Mouse (Mus musculus) frontal cortex, adult (tissue): ENCODE measurements around the gene BC004004.
"Not testable (repeated sequence)": the region's sequence is repeated elsewhere in the genome, so short reads cannot be mapped to it uniquely, and the experiment has no call there.

Experiments used
- ATAC-seq: cut with Nextera tagmentation; 2 replicates; pipeline ENCODE4 v1.9.2; 2017; ENCODE audit warnings: mild to moderate bottlenecking, moderate library complexity, mixed read lengths; ENCODE audit not compliant: low TSS enrichment

The BC004004 gene

DNA sequence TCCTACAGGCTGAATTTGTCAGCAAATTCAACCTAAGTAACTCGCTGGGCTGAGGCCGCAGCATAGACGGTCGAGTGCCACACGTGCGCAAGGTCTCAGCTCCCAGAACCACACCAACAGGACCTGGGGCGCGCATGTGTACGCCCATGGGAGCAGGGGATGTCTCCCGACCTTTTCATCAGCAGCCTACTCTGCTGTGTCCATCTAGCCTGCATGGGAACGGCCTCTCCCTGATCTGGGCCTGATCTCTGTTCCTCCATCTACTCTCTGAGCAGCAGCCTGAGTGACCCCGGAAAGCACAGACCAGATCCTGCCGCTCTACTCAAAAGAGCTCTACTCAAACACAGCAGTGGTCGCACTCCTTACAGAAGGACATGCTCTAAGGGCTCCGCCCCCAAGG, 8.1 kb upstream of the BC004004 start:
- ATAC-seq = no peak

DNA sequence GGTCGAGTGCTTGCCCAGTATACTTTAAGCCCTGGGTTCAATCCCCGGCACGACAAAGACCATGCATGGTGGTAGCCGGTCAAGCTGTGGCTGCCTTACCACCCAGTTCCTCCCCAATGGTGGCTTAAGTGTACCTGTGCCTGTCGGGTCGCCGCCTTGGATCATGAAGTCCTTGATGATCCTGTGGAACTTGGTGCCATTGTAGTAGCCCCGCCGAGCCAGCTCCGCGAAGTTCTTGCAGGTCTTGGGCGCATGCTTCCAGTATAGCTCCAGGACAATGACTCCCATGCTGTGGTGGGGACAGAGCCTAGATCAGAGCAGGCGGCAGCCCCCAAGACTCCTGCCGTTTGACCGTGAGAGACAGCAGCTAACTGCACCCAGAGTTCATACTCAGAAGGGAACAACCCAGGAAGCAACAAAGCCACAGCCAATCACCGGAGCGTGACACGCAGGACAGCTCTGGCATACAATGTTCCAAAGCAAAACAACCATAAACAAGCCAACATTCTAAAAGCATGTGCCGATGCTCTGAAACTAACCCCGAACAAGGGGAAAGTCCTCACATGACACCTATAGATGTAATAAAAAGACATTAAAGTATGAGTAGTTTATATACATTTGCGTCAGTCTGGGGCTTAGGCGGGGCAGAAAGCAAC, 6.9 kb upstream of the BC004004 start:
- ATAC-seq = no peak

DNA sequence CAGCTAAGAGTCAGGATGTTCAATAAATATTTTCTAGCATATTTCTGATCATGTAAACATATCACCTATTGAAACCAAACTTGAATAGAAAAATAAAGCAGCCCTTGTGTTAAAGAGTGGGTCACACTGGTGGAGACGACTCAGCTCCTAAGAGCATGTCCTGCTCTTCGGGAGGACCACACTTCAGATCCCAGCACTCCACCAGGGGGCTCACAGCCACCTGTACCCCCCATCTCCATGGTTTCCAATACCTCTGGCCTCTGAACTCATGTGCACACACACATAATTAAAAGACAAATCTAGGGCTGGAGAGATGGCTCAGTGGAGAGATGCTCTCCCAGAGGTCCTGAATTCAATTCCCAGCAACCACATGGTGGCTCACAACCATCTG, 6.3 kb upstream of the BC004004 start:
- ATAC-seq = no peak

GRCm38 (mm10) chr17:29263417-29263816, 5.2 kb upstream of the BC004004 start:
- no peak for ATAC-seq

GRCm38 (mm10) chr17:29263840-29264633, 4.6 kb upstream of the BC004004 start, which contains the start of gene Ppil1:
Gene Ppil1 (minus strand): TSS chr17:29264186.
- ATAC-seq = peak; percentile 76

GRCm38 (mm10) chr17:29264760-29265159, 3.8 kb upstream of the BC004004 start:
- ATAC-seq = no peak

GRCm38 (mm10) chr17:29267040-29267439, 1.5 kb upstream of the BC004004 start:
- not testable (repeated sequence) for ATAC-seq

GRCm38 (mm10) chr17:29267931-29268681, 482 bp upstream of the BC004004 start:
- no peak for ATAC-seq

DNA sequence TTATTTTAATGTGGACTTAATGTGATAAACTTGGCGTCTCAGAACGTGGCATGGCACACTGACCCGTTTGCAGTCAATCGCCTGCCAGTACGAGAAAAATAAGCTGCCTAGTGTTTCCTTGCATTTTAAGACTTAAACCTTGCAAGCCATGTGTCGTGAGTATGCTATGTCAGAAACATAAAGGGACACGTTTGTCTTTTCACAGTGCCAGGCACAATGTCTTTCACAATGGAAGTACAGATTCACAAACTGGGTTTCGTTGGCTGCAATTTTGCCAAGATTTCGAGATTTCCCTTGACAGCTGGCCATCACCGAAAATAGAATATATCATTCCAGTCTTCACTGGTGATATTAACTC, 740 bp downstream of the BC004004 start:
- no peak for ATAC-seq

DNA sequence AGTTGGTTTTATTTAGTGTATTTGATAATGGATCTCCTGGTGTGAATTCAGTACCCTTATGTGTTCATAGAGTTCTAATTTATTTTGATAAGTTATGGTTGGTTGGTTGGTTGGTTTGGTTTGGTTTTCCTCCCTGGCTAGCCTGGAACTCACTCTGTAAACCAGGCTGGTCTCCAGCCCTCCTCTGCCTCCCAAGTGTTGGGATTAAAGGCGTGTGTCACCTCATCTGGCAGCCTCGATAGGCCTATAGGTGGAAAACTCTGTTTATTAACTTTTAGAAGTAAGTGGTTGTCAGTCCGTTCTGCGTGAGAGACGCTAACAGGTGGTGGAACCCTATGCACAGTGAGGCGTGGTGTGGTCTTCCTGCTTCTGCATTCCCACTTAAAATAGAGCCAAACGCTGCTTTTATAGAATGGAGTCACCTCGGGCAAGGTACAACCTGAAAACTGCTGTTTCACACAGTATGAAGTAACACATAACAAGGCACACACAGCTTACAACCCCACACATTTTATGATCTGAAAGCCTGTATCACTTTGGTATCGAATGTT, 1.6 kb downstream of the BC004004 start:
- ATAC-seq = no peak

DNA sequence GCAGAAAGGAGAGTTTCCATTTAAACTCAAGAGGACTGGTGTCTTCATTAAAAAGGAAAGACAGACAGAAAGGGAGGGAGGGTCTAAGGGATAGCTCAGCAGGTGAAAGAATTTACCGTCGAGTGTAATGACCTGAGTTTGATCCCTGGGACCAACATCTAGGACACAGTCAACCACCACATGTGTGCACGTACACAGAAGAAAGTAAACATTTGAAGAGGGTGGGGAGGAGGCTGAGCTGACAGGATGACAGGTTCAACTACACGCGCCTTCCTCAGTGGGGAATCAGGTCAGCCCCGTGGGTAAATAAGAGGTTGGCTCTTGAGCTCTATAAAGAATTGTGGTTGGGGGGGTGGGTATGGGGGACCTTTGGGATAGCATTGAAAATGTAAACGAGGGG, 4.6 kb downstream of the BC004004 start:
- ATAC-seq = no peak

- ATAC-seq = no peak
Observed at GRCm38 (mm10) chr17:29273889-29274288, 5.3 kb downstream of the BC004004 start.

- no peak for ATAC-seq
Observed at GRCm38 (mm10) chr17:29280422-29280821, 11.8 kb downstream of the BC004004 start.

DNA sequence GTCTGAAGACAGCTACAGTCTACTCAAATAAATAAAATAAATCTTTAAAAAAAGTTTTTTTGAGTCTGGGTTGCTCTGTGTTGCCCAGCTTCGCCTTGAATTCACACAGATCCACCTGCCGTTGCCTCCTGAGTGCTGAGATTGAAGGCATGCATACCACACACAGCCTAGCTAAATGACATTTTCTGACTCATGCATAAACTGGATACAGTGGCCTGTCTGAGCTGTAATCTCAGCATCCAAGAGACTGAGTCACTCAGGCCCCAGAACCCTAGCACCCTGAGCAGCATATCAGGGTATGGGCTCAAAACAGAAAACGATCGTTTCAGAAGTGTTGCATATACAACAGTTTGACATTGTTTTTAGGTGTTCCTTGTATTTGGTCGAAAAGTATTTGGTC, 13.0 kb downstream of the BC004004 start:
- ATAC-seq = no peak

GRCm38 (mm10) chr17:29282216-29282952, 13.8 kb downstream of the BC004004 start:
- no peak for ATAC-seq

- no peak for ATAC-seq
Observed at GRCm38 (mm10) chr17:29291793-29292192, 23.2 kb downstream of the BC004004 start.

- ATAC-seq = no peak
Observed at GRCm38 (mm10) chr17:29292996-29293395, 24.4 kb downstream of the BC004004 start.

- ATAC-seq = no peak
Observed at GRCm38 (mm10) chr17:29293807-29294605, 25.4 kb downstream of the BC004004 start.

- ATAC-seq = no peak
Observed at GRCm38 (mm10) chr17:29295835-29296234, 27.2 kb downstream of the BC004004 start.

GRCm38 (mm10) chr17:29297321-29297720, 28.7 kb downstream of the BC004004 start:
- ATAC-seq = no peak

GRCm38 (mm10) chr17:29297813-29298212, 29.2 kb downstream of the BC004004 start:
- ATAC-seq = no peak
